Mouse (Mus musculus): ENCODE data around the gene Gm19935.
A peak's percentile ranks its signal among the peaks of the same experiment; 100 is the strongest.

Gm19935 gene

DNA sequence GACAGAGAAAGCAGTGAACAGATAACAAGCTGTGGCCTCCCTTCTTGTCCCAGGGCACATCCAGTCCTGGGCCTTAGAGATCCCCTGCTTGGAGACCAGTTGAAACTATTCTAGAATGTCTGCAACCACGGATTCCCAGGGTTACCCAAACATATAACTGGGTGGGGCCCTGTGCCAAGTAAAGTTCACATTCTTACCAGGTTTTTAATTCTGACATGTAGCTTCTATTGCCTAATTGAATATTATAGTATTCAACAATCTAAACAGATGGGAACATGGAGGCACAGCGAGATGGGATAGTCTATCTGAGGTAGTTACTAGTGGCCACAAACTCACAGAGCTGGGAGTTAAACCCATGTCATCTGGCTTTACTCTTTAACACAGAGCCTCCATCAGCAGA is at the start of gene Gm19935:
Gm19935 (minus strand) TSS at position 101 of the 400 bp plus-strand sequence.
- DNase-seq: no peak

DNA sequence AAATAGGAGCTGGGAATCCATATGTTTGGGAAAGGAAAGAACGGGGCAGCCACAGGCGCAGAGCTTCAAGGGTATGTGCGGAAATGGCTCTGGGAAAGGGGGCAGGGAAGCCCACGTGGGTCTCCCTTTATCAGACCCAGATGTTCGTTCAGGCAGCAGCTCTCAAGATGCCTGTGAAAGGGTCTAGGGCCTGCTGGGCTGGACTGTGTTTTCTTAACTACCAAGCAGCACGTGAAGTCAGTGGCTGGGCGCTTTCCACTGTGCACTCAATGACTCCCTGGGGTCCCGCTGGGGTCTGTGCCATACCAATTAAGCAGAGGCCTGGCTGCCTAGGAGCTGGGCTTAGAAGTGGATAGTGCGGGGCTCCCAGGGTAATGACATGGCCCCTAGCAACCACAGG is 44.8 kb upstream of the Gm19935 start:
- no peak for DNase-seq

DNA sequence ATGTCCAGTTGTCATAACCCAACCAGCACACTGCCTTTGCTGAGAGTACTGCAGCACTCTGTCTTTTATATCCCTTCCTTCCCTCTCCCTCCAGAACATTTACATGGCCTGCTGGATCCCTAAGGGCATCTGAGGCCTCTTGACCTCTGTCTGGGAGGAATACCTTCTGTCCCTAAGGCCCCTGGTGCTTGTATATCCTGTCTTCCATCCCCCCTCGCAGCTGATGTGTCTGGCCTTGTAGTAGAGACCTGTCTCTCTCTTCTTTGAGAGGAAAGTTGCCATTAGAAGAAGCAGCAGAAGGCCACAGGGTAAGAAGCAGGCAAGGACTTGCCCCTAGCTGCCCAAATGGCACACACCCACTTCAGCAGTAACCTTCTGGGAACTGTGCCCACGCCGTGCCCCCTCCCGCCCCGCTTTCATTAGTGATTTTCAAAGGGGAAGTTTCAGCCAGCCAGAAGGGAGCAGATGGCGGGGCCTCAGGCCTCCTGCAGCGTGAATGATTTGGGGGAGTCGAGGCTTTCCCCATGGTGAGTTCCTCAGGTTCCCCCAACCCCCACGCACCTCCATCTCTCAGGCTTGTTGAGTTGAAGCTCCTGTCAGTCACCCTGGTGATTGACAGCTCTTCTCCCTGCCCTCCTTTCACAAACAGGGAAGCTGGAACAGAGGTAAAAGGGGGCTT is 44.2 kb upstream of the Gm19935 start:
- DNase-seq: no peak

DNA sequence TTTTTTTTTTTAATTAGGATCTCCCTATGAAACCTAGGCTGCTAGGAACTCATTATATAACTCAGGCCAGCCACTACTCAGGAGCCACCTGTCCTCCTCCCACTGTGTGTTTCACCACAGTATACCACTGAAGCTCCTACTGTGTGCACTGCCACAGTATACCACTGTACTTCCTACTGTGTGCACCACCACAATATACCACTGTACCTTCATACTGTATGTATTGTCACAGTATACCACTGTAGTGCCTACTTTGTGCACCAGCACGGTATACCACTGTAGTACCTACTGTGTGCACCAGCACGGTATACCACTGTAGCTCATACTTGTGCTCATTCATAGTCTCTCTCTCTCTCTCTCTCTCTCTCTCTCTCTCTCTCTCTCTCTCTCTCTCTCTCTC is 40.9 kb upstream of the Gm19935 start:
- DNase-seq: no peak

DNA sequence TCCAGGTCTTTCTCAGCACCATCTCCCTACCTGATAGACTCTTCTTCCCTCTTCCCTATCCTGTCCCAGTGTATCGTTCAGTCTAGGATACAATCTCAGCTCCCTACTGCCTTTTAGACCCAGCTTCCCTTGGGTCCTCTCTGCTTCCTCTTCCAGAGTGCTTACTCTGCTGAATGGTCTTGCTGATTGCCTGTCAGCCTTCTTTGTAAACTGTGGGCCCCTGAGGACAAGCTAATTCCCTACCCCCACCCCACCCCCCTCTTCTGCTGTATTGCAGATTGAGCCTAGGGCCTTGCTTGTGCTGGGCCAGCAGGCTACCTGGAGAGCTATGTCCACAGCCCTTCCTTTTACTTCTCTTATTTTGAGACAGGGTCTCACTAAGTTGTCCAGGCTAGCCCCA is 39.8 kb upstream of the Gm19935 start:
- DNase-seq: no peak

DNA sequence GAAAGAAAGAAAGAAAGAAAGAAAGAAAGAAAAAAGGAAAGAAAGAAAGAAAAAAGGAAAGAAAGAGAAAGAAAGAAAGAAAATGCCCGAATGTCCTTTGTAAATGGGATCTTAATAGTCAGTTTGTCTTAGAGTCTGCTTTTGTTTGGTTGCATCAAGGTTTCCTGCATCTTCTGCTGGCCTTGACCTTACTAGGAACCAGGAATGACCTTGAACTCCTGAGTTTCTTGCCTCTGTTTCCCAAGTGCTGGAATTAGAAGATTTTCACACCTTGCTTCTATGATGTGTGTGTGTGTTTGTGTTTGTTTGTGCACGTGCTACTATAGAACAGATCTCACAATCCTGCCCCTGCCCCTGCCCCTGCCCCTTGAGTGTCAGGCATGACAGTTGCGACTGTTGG is 39.0 kb upstream of the Gm19935 start:
- DNase-seq: no peak

DNA sequence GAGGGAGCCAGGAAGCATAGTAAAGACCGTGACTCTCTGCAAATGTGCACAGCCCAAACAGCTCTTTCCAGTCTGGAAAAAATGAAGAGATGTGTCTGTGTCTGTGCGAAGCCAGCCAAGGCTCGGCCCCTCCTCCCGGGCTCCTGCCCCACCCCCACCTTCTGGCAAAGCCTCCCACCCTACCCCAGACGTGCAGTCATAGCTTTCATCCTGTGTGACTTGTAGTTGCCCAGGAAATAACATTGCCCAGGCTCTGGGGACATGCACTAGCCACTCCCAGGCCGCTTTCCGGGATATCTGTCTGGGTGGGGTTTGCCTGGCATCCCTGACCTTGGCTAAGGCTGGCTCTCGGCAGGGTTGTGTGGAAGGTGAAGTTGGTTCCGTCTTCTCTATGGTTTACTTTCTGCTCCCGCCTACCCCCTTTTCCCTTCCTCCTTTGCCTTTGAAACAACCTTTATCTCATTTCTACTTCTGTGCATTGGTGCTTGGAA is 37.5 kb upstream of the Gm19935 start:
- DNase-seq: no peak

DNA sequence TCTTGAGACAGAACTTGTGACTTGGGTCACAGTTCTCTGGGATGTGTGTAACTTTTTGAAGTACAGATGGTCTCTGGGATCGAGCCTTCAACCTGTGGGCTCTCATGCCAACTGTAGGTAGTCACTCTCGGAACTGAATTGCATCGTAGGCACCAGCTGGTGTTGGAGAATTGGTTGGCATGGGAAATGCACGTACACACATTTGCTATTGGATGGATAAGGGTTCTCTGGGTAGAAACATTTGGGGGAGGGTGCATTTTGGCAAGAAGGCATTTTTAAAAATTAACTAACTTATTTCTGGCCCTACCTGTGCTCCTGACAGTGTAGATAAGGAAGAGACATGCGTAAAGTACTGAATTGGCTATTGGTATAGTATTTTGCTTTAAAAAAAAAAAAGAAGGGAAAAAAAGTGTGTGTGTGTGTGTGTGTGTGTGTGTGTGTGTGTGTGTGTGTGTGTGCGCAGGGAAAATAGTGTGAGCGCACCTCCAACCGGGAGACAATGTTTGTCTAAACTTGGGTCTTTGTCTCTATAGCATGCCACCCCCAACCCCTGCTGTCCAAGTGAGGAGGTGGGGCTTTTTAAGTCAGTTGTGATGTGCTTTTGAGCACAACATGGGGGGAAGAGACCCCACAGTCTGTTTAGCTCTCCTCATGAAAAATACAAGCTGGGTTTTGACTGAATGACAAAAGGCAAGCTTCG is 36.9 kb upstream of the Gm19935 start:
- no peak for DNase-seq

DNA sequence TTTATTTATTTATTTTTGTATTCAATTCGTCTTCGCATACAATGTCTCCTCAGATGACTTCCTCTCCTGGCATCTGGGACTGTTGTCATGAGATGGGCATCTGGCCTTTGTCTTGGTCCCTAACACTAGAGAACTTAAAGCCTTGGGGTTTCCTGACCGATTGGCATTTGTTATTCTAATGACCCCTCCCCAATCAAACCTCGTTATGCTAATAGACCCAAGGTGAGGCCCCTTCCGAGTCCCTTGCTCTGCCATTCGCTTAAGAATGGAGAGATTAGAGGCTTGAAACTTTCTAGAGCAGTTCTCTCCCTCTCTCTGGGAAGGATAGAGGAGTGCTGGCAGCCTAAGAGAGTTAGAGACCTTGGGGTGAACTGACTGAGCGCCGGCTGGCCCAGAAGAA is 34.4 kb upstream of the Gm19935 start:
- DNase-seq: no peak

DNA sequence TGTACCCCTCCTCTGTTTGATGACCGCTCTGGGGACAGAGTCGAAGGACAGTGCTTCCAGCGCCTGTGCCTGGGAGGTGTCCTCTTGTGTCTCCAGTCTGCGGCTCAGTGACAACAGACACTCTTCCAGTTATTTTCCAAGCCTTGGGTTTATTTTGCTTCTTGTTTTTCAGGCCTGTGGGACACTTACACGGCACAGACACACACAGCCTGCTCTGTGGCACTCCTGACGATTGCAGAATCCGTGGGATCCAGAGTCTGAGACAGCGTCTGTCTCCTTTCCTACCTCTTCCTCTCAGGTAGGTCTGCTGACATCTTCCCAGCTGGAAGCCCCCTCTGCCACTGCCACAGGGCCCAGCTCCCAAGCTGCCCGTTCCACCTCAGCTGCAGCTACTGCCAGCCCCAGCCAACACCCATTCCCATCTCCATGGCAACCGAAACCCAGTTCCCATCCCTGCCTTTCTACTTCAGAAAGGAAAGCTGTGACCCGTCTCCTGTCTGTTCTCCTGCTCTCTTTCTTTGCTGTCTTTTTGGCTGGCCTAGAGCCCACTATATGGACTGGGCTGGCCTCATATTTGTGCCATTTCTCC is 32.4 kb upstream of the Gm19935 start:
- DNase-seq: no peak

DNA sequence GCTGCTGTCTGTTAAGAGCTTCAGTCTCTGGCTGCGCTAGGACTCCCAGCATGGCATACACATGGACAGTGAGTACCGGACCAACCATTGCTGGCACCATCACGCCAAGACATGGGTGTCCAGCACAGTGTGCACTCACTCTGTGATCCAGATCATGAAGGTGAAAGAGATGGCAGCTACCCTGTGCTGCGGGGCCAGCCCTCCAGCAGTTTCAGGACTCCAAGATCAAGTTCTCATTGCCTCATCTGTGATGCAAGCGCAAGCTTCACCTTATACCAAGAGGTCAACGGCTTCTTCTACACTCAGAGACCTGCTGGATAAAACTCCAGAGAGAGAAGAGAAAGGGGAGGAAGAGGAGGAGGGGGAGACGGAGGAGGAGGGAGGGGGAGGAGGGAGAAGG is 30.8 kb upstream of the Gm19935 start:
- no peak for DNase-seq

DNA sequence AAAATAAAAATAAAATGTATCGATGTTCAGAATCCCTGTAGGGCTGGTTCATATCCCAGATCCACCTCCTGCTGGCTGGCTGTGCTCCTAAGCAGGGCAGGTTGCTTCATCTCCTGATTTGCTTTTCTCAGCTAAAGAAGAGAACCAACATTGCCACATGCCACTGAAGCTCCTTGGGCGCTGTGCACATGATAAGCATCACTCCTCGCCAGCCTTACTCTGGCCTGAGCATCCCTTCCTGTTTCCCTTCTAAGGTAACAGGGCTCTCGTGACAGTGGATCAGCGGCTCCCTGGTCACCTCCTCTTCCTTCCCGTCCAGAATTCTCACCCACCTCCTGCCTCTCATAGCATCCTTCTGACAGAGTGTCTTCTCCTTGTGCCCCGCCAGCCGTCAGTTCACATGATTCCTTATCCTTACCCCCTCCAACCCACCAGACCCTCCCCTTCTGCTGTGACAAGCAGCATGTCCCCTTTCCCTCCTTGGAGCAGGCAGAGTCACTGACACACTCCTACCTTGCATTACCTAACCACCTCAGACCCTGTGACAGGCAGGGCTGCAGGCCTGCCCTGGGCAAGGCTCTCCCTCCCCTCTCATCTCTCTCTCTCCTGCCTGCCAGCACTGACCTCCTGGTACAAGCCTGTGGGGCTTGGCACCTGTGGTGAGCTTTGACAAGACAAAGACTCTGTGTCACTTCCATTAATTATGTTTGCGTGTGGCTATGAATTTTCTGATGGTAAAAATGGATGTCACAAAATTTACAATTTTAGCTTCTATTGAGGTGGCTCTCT is 27.2 kb upstream of the Gm19935 start:
- no peak for DNase-seq

DNA sequence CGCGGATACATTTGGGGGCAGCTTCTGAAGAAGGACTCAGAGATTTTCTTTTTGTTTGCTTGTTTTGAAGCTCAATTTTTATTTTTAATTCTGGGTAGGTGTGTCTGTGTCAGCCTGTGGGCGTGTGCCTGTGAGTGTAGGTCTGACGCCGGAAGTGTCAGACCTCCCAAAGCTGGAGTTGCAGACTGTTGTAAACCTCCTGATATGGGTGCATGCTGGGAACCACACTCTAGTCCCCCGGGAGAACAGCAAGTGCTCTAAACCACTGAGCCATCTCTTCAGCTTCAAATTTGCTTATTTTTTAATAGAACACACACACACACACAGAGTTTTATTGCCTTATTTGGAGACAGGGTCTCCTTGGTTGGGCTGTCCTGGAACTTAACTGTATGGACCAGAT is 25.9 kb upstream of the Gm19935 start:
- DNase-seq: no peak

DNA sequence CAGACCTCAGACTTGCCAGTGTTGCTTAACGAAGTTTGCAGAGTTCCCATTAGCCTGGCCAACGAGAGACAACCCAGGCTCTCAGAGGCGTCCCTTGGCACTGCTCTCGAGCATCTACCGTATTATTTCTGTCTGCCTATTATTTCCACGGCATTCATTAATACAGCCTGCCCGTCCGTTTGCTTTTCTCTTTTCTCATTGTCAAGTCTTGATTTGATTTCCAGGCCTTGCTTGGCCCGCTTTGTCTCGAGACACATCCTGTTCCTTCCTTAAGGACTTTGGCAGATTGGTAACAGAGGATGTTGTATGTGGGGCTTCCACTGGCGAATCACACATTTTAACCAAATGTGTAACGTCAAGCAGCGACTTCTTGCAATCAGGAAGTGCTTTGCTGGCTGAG is 24.1 kb upstream of the Gm19935 start:
- DNase-seq: no peak

DNA sequence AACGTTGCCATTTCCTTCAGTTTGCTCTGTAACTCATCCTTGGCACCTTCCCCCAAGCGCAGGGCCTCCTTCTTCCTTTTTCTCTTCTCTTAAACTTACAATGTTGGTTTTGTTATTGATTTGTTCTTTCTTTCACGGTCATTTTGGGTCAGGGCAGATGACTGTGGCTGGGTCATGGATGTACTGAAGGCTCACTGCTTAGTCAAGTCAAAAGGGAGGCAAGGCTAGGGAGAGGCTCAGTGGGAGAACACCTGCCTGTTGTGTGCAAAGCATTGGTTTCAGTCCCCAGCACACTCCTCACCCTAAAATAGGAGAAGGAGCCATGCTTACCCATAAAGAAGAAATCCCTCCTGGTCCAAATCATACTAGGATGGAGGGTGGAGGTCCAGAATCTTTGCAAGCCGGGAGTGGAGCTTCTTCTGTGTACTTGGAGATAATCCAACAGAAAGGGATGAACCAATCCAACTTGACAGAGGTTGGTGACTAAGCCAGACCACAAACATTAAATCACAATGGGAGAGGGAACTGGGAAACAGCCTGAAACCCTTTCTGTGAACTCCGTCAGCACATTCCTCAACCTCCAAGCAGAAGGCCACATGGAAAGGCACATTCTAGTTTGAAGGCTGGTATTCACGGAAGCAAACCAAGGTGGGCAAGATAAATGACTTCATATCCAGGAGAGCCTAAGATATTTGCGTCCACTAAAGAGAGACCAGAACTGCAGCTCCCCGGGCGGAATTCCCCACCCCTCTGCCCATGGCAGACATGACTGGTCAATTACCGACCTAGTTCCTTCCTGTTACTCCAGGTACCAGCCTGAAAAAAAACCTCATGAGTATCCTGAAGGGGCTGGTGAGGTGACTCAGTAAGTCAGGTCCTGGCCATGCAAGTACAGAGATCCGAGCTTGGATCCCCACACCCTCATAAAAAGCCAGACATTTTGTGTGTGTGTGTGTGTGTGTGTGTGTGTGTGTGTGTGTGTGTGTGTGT is 22.8 kb upstream of the Gm19935 start:
- DNase-seq: peak in 1 of 2 experiments; percentile 44

DNA sequence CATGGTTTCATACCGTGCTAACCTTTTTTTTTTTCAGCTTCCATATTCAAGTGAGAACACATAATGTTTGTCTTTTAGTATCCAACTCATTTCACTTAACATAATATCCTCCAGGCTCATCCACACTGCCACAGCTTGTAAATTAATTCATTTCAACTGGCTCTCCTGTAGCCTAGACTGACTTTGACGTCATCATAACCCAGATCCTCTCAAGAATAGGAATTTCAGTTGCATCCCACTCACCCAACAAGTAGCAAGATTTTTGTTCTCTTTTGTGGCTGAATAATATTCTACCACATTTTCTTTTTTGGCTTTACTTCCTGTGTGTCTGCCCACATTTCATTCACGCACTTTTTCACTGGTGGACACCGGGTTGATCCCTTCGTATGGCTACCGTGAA is 20.2 kb upstream of the Gm19935 start:
- no peak for DNase-seq

DNA sequence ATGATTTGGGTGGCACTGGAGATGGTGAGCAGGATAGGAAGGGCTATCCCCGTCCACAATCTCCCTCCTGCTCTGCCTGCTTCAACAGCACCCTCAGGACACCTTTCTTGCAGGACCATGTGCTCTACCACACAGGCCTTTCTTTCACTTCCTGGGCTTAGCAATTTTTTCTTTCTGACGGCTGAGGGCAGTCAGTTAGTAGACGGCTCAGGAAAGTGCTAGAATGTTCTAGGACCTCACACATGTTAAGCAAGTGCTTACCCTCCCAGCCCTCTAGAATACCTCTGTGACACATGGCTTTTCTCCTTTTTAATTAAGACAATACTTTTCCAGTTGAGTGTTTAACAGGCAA is 17.1 kb upstream of the Gm19935 start:
- no peak for DNase-seq

DNA sequence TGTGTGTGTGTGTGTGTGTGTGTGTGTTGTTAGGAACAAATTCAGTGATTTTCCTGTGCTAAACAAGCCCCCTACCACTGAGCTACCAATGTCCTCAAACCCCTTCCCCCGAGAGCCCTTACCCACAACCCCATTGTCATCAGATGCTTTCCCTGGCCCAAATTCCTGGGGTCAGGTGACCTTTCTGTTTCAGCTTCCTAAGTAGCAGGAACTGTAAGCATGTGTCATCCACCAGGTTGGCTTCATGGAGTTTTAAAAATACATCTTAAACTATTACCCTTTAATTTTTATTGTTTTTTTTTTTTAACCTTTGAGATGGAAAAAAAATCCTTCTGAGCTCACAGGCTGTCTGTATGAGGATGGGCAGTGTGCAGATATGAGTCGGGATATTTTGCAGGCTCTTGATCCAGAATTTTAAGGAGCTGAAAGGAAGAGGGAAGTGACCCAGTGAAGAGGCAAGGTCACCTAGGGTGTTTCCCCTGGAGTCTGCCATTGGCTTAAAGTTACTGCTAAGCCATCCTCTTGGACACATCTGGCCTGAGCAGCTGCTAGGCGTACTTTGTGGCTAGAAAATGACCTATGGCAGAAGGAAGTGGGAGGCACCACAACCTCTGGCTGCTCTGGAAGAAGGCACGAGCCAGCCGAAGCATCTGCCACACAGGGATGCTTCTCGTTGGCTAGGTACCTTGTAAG is 16.6 kb upstream of the Gm19935 start:
- DNase-seq: peak; percentile 27 to 33

DNA sequence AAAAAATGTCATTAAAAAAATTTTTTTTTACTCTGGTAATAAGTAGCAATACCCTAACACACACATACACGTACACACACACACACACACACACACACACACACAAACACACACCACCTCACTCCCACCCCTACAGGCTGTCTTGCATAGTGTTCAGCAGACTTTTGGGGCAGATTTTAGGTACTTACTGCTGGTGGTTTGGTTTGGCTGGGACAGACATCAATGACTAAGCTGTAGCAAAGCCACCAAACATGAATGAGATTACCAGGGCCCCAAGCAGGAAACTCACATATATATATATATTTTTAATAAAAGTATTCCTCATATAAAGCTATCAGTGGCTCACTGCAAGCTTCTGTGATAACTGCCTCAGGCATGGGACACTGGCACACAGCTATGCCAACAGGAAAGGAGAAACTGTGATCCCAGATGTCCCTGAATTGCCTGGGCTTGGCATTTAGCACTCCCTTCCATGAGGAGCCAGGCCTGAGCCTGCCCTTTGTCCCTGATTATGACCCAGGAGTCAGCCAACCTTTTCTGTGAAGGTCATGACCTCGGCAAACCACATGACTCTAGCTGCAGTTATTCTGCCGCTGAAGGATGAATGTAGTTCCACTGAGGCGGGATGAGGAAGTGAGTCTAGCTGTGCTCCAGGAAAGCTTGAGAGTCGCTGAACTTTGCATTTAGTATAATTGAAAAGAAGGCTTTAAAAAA is 15.5 kb upstream of the Gm19935 start:
- peak; percentile 60 to 66 for DNase-seq

DNA sequence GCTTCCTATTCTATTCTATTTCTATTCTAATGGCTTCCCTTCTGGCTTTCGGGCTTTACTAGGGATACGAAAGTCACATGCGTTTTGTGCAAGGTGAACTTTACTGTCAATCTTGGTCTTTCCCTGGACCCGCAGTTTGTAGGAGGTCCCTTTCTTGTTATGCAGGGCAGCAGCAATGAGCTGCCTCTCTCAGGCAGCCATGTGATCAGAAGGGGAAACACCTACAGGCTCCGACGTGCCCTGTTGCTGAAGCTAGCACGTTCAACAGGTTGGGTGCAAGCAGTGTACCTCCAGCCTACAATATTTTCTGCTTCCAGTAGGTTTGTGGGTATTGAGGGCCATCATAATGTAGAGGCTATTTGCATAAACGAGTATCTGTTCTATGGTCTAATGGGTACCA is 13.8 kb upstream of the Gm19935 start:
- peak in 1 of 2 experiments; percentile 16 for DNase-seq

DNA sequence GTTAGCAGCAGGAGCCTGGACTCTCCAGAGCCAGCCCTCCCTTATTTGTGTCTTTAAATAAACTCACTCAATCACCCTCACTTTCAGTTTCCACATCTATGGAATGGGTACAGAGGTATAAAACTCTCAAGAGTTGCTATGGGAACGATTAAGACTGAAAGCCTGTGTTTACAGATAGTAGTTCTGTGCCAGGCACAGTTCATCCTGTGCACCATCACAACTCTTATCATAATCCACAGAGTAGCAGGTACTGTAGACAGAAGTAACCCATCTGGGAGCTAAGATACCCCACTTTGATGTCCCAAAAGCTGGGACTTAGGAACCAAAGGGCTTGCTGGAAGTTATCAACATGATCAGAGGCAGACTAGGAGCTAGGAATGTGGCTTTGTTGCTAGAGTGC is 12.6 kb upstream of the Gm19935 start:
- no peak for DNase-seq

Measured in kidney, postnatal 36 days (tissue).